Mouse (Mus musculus) cerebellum, adult 18-20 months (tissue): ENCODE results near the gene Fbxw18.
"Not testable (repeated sequence)": the region's sequence is repeated elsewhere in the genome, so short reads cannot be mapped to it uniquely, and the experiment has no call there.

Source experiments
- DNase-seq, 2 experiments: peaks; one replicate each; pipeline ENCODE4 v3.0.0; 2021

The Fbxw18 gene

GRCm38 (mm10) chr9:109702600-109702999, at the start of gene Fbxw18:
Gene Fbxw18 (minus strand): TSS chr9:109702700.
- DNase-seq: not testable (repeated sequence)

- not testable (repeated sequence) for DNase-seq
Observed at GRCm38 (mm10) chr9:109745989-109746388, 43.5 kb upstream of the Fbxw18 start, which contains the start of gene Fbxw26. Gene Fbxw26 (minus strand): TSS chr9:109746089.

- DNase-seq: peak; percentile 32 to 34
Observed at GRCm38 (mm10) chr9:109685299-109685698, 17.2 kb downstream of the Fbxw18 start.

- DNase-seq: not testable (repeated sequence)
Observed at GRCm38 (mm10) chr9:109664552-109664951, 37.9 kb downstream of the Fbxw18 start, which contains the start of gene Fbxw25. Gene Fbxw25 (minus strand): TSS chr9:109664652.
